Mouse (Mus musculus) hindbrain, embryonic 11.5 days (tissue): ENCODE data around the gene Nr4a1. TPM values are rescaled to one million over a fixed set of nuclear protein-coding genes. Genes with fewer than 3 reads are reported as not detected.

ENCODE experiments used
- ATAC-seq: fragments of 200-750 bp; cut with Nextera tagmentation; 2 replicates; pipeline ENCODE4 v1.8.0; 2017; ENCODE audit warnings: mild to moderate bottlenecking, moderate TSS enrichment, moderate library complexity; ENCODE audit not compliant: low FRiP score
- DNase-seq: peaks from one replicate; pipeline ENCODE4 v3.0.0-alpha.2; 2015; ENCODE audit warnings: low spot score
- H3K27ac ChIP-seq: fragments of 300-500 bp; sonication (generic); 2 replicates; pipeline ENCODE4 v1.5.1; 2014; ENCODE audit warnings: mild to moderate bottlenecking, low read depth, low read length
- H3K27me3 ChIP-seq: fragments of 300-500 bp; sonication (generic); 2 replicates; pipeline ENCODE4 v1.6.1; 2014; ENCODE audit warnings: mild to moderate bottlenecking, low read length, moderate library complexity, mixed read lengths; ENCODE audit not compliant: control insufficient read depth, insufficient read depth
- H3K36me3 ChIP-seq: fragments of 300-500 bp; sonication (generic); 2 replicates; pipeline ENCODE4 v1.6.1; 2014; ENCODE audit warnings: mild to moderate bottlenecking, low read length, moderate library complexity, mixed read lengths; ENCODE audit not compliant: control insufficient read depth, insufficient read depth
- H3K4me1 ChIP-seq: fragments of 300-500 bp; sonication (generic); replicated peaks from 2 replicates; pipeline ENCODE4 v1.6.1; 2014; ENCODE audit warnings: low read length, mixed read lengths; ENCODE audit not compliant: control insufficient read depth, insufficient read depth
- H3K4me2 ChIP-seq: fragments of 300-500 bp; sonication (generic); replicated peaks from 2 replicates; pipeline ENCODE4 v1.6.1; 2014; ENCODE audit warnings: mild to moderate bottlenecking, low read depth, low read length
- H3K4me3 ChIP-seq: fragments of 300-500 bp; sonication (generic); 2 replicates; pipeline ENCODE4 v1.5.1; 2014; ENCODE audit warnings: low read depth, low read length
- H3K9ac ChIP-seq: fragments of 300-500 bp; sonication (generic); 2 replicates; pipeline ENCODE4 v1.6.1; 2014; ENCODE audit warnings: low read depth, low read length
- H3K9me3 ChIP-seq: fragments of 300-500 bp; sonication (generic); 2 replicates; pipeline ENCODE4 v1.6.1; 2016; ENCODE audit warnings: low read length; ENCODE audit not compliant: control insufficient read depth
- WGBS: fragments of 180-500 bp; shearing (Covaris S2); extraction: QIAGEN DNeasy Blood & Tissue Kit; methylation state at CpG from one replicate; pipeline ENCODE4 v1.1.7; 2014; 5-methylcytosine and 5-hydroxymethylcytosine counted together
- polyA plus RNA-seq: library from polyadenylated mRNA; unstranded; fragments of >200 nt; fragmentation: Nextera tagmentation; extraction: Ambion mirVana; gene quantifications from 2 replicates; pipeline ENCODE4 v1.2.1, GENCODE M21; 2014

The Nr4a1 gene
- polyA plus RNA-seq, 1 experiment from 2014 or later, result 2.2 TPM

- Histone ChIP-seq H3K36me3 (no peaks in the 10 kb centered on the region), H3K9ac (no peak overlapping the region), H3K27me3 (peaks cover 3% of the 10 kb centered on the region; the same call in 1 of the 2 replicates), H3K4me3 (peak overlapping the region; percentile 15; the same call in 1 of the 2 replicates), H3K27ac (peak overlapping the region; percentile 75), H3K4me2 (peak overlapping the region; percentile 30), H3K9me3 (no peaks in the 10 kb centered on the region), H3K4me1 (peaks cover 15% of the 10 kb centered on the region)
- ATAC-seq, result peak; percentile 78
- 1% methylated on average over 14 of the region's 14 CpGs for WGBS
- peak; percentile 78 for DNase-seq
These were observed 32.6 kb upstream of the Nr4a1 start for GRCm38 (mm10) chr15:101221298-101222104.

GRCm38 (mm10) chr15:101222897-101223482 lies 31.1 kb upstream of the Nr4a1 start:
- peak overlapping the region; percentile 74 for H3K4me3 ChIP-seq
- WGBS, result 41% methylated on average over 13 of the region's 13 CpGs
- DNase-seq, result peak; percentile 40
- peaks cover 3% of the 10 kb centered on the region; the same call in 1 of the 2 replicates for H3K27me3 ChIP-seq
- no peaks in the 10 kb centered on the region for H3K9me3 ChIP-seq
- peak overlapping the region; percentile 98; the same call in 1 of the 2 replicates for H3K4me2 ChIP-seq
- ATAC-seq, result no peak
- H3K4me1 ChIP-seq, result peaks cover 15% of the 10 kb centered on the region
- no peak overlapping the region for H3K9ac ChIP-seq
- no peaks in the 10 kb centered on the region for H3K36me3 ChIP-seq
- H3K27ac ChIP-seq, result no peak overlapping the region

GRCm38 (mm10) chr15:101223596-101223995 lies 30.5 kb upstream of the Nr4a1 start:
- 10% methylated on average over 5 of the region's 5 CpGs for WGBS

GRCm38 (mm10) chr15:101224006-101224906 lies 29.8 kb upstream of the Nr4a1 start, which contains the start of gene Grasp:
Gene Grasp (plus strand): TSS chr15:101224188.
- Histone ChIP-seq H3K27ac (0 out of 2 replicates have a peak within 1 kb of the TSS, but pooled peaks have one; percentile 33), H3K9me3 (no peaks in the 10 kb centered on the region), H3K4me1 (peaks cover 15% of the 10 kb centered on the region), H3K27me3 (peaks cover 3% of the 10 kb centered on the region; the same call in 1 of the 2 replicates), H3K36me3 (no peaks in the 10 kb centered on the region), H3K9ac (peak within 1 kb of the TSS; percentile 84), H3K4me3 (peak within 1 kb of the TSS; percentile 74), H3K4me2 (peak within 1 kb of the TSS; percentile 98)
- DNase-seq (peak; percentile 82), ATAC-seq (peak; percentile 51)
- WGBS, result under 1% methylated on average over 70 of the region's 77 CpGs

More at GRCm38 (mm10) chr15:101223596-101223995, 30.5 kb upstream of the Nr4a1 start:
- Histone ChIP-seq H3K9me3 (no peaks in the 10 kb centered on the region), H3K9ac (peak overlapping the region; percentile 84), H3K27ac (no peak overlapping the region), H3K4me3 (peak overlapping the region; percentile 74), H3K4me2 (peak overlapping the region; percentile 98), H3K4me1 (peaks cover 15% of the 10 kb centered on the region), H3K36me3 (no peaks in the 10 kb centered on the region), H3K27me3 (peaks cover 3% of the 10 kb centered on the region; the same call in 1 of the 2 replicates)
- DNase-seq, result no peak
- ATAC-seq, result 0 out of 2 replicates have a peak, but pooled peaks have one; percentile 1

GRCm38 (mm10) chr15:101224977-101225376 lies 29.1 kb upstream of the Nr4a1 start:
- peaks cover 15% of the 10 kb centered on the region for H3K4me1 ChIP-seq
- ATAC-seq (no peak), DNase-seq (peak; percentile 43)
- H3K27ac ChIP-seq, result 0 out of 2 replicates have a peak overlapping the region, but pooled peaks have one; percentile 33
- peak overlapping the region; percentile 98 for H3K4me2 ChIP-seq
- no peaks in the 10 kb centered on the region for H3K9me3 ChIP-seq
- no peaks in the 10 kb centered on the region for H3K36me3 ChIP-seq
- peak overlapping the region; percentile 84; the same call in 1 of the 2 replicates for H3K9ac ChIP-seq
- H3K4me3 ChIP-seq, result peak overlapping the region; percentile 74
- peaks cover 3% of the 10 kb centered on the region; the same call in 1 of the 2 replicates for H3K27me3 ChIP-seq
- 3% methylated on average over 14 of the region's 14 CpGs for WGBS

DNA sequence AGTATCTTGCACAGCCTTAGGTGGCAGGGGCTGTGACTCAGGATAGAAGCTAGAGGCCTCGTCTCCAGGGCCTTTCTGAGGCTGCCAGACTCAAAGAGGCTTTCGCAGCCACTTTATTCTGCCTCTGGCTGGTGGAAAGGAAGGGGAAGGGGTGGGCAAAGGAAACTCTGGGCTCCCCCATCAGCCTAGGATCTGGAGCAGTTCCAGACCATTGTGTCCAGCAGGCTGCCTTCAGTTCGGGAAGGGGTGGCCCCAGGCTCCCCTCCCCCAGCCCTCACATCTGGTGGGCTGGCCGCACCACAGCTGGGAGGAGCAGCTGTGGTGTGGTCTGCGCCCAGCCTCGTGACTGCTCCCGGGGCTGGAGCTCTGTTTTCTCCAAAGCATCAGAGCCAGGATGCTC lies 26.1 kb upstream of the Nr4a1 start:
- 15% methylated on average over 7 of the region's 7 CpGs for WGBS
- H3K9ac ChIP-seq, result no peak overlapping the region
- H3K9me3 ChIP-seq, result no peaks in the 10 kb centered on the region
- no peak for ATAC-seq
- H3K27me3 ChIP-seq, result peaks cover 3% of the 10 kb centered on the region; the same call in 1 of the 2 replicates
- H3K4me3 ChIP-seq, result no peak overlapping the region
- H3K27ac ChIP-seq, result peak overlapping the region; percentile 6; the same call in 1 of the 2 replicates
- no peaks in the 10 kb centered on the region for H3K36me3 ChIP-seq
- DNase-seq, result peak; percentile 47
- peaks cover 4% of the 10 kb centered on the region; the same call in 1 of the 2 replicates for H3K4me1 ChIP-seq
- H3K4me2 ChIP-seq, result no peak overlapping the region

- no peaks in the 10 kb centered on the region for H3K9me3 ChIP-seq
- H3K4me1 ChIP-seq, result no peaks in the 10 kb centered on the region; the same call in 1 of the 2 replicates
- ATAC-seq (no peak), DNase-seq (no peak)
- no peak overlapping the region for H3K4me2 ChIP-seq
- no peaks in the 10 kb centered on the region for H3K36me3 ChIP-seq
- no peak overlapping the region for H3K9ac ChIP-seq
- no peak overlapping the region for H3K4me3 ChIP-seq
- H3K27me3 ChIP-seq, result no peaks in the 10 kb centered on the region
- no peak overlapping the region for H3K27ac ChIP-seq
- WGBS, result 90% methylated on average over 21 of the region's 21 CpGs
These were observed 25.0 kb upstream of the Nr4a1 start for GRCm38 (mm10) chr15:101228866-101229590.
